Mouse (Mus musculus) lung, postnatal 0 days (tissue): ENCODE measurements at regions not wholly inside any gene's neighbourhood (a gene's known extent, or its start where the extent isn't known, plus 50 kb on each side); places are given as distances from the start of the nearest gene placed in this dataset.

Source experiments
- CTCF ChIP-seq: IDR thresholded peaks from 2 replicates; pipeline ENCODE4 v1.5.1; 2016; ENCODE audit warnings: antibody characterized with exemption, mild to moderate bottlenecking
- EP300 ChIP-seq: IDR thresholded peaks from 2 replicates; pipeline ENCODE4 v1.6.1; 2016; ENCODE audit warnings: antibody characterized with exemption, mild to moderate bottlenecking, control low read depth

DNA sequence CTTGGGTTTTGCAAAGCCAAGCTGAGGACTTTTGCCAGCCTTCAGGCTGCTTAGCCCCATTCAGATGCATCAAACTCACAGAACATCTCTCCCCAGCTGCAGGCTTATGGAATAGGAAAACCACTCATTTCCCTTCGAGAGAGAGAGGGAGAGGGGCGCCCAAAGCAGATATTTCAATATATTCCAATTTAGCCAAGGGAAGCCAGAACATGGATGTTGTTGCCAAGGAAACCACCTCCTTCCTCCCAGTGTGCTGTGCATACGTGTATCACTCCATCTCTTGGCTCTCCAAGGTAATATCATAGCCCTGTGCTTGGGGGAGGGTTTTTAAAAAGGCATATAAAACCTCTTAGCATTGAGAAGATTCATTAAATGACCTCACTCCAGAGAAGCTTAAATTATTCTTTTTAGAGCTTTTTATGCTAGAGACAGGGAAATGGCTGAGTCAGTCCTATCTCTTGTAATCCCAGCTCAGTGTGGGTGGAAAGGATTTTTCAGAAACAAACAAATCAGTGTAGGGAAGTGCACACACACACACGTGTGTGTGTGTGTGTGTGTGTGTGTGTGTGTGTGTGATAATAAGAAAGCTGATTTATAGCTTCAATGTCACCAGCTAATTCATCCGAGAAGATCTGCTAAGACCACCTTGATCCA is 245.1 kb downstream of the Rps24 start:
- TF ChIP-seq CTCF: no peak
- TF ChIP-seq EP300: no peak
